Mouse (Mus musculus): ENCODE data around the gene Tm9sf4. TPM values are rescaled to one million over a fixed set of nuclear protein-coding genes. Genes with fewer than 3 reads are reported as not detected.

Tm9sf4 gene
- polyA plus RNA-seq (2014; fragmentation: Nextera tagmentation; extraction: Ambion mirVana) = 86.8 and 93.7 TPM in 2 replicates

- H3K36me3 ChIP-seq (ENCODE audit: control insufficient read depth, insufficient read depth, low read length) = peaks cover 9% of the 10 kb centered on the region; the same call in 1 of the 2 replicates
- DNase-seq (ENCODE audit: low spot score) = peak; percentile 96
- peak; percentile 93 for ATAC-seq (replicated peaks; ENCODE audit: low FRiP score, low TSS enrichment, low read depth)
- WGBS = 12% methylated on average over 32 of the region's 34 CpGs
- H3K4me1 ChIP-seq (replicated peaks; ENCODE audit: control insufficient read depth, insufficient read depth, low read length) = peaks cover 10% of the 10 kb centered on the region
- peak within 1 kb of the TSS; percentile 81 for H3K9ac ChIP-seq (ENCODE audit: low read length)
- no peaks in the 10 kb centered on the region for H3K27me3 ChIP-seq (replicated peaks; ENCODE audit: control insufficient read depth, insufficient read depth, low read length)
- peak within 1 kb of the TSS; percentile 93 for H3K27ac ChIP-seq (ENCODE audit: low read depth)
- H3K4me2 ChIP-seq (ENCODE audit: low read length) = peak within 1 kb of the TSS; percentile 95
- H3K9me3 ChIP-seq (ENCODE audit: control insufficient read depth, low read length) = no peaks in the 10 kb centered on the region
- H3K4me3 ChIP-seq (ENCODE audit: low read depth, low read length) = peak within 1 kb of the TSS; percentile 76
Measured at GRCm38 (mm10) chr2:153160844-153161683, at the start of gene Tm9sf4. Gene Tm9sf4 (plus strand): TSS chr2:153161303.

DNA sequence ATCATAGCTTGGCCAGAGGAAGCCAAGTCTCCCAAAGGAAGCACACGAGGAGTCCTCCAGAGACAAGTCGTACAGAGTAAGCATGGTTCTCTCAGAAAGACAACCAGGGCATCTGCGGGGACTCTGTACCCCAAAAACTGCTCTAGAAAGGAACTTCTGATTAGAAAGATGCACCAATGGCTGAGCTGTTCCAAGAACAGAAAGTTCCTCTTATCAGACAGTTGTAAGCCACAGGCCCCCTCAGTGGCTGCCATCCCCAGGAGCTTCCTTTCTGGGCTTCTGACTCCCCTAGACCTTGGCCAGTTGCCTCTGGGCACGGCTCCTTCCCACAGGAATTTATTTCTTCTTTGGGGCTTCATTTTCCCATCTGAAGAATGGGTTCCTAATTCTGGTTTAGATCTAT, 45.4 kb upstream of the Tm9sf4 start:
- DNase-seq (ENCODE audit: low spot score) (no peak), ATAC-seq (replicated peaks; ENCODE audit: low FRiP score, low TSS enrichment, low read depth) (no peak)
- WGBS = 75% methylated on average over 4 of the region's 4 CpGs
- no peak overlapping the region for H3K27ac ChIP-seq (ENCODE audit: low read depth)
- H3K9me3 ChIP-seq (ENCODE audit: control insufficient read depth, low read length) = no peaks in the 10 kb centered on the region
- no peak overlapping the region for H3K4me2 ChIP-seq (ENCODE audit: low read length)
- no peak overlapping the region for H3K4me3 ChIP-seq (ENCODE audit: low read depth, low read length)
- no peaks in the 10 kb centered on the region for H3K4me1 ChIP-seq (replicated peaks; ENCODE audit: control insufficient read depth, insufficient read depth, low read length)
- no peaks in the 10 kb centered on the region for H3K36me3 ChIP-seq (ENCODE audit: control insufficient read depth, insufficient read depth, low read length)
- peaks cover 13% of the 10 kb centered on the region; the same call in 1 of the 2 replicates for H3K27me3 ChIP-seq (replicated peaks; ENCODE audit: control insufficient read depth, insufficient read depth, low read length)
- no peak overlapping the region for H3K9ac ChIP-seq (ENCODE audit: low read length)

DNA sequence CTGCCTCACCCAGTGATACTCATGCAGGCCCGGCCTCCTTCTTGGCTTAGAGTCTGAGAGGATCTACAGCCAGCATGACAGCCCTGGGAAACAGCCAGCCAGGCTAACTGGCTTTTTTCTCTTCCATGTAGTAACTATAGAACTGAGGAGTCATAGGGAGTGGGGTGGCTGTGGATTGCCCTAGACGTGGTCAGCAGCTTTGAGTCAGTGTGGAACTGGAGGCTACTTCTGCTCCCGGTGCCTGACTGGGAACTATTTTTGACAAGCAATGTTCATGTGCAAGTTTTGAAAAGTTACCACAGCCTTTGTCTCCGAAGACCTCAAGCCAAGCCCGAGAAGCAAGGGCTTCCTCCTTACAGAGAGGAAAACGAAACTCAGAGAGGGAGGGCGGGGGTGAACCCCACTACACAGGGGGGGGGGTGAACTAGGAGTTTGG, 44.0 kb upstream of the Tm9sf4 start:
- H3K4me3 ChIP-seq (ENCODE audit: low read depth, low read length) = no peak overlapping the region
- H3K9ac ChIP-seq (ENCODE audit: low read length) = no peak overlapping the region
- ATAC-seq (replicated peaks; ENCODE audit: low FRiP score, low TSS enrichment, low read depth) = no peak
- WGBS = 81% methylated on average over 7 of the region's 7 CpGs
- H3K4me2 ChIP-seq (ENCODE audit: low read length) = no peak overlapping the region
- H3K4me1 ChIP-seq (replicated peaks; ENCODE audit: control insufficient read depth, insufficient read depth, low read length) = no peaks in the 10 kb centered on the region
- no peaks in the 10 kb centered on the region for H3K36me3 ChIP-seq (ENCODE audit: control insufficient read depth, insufficient read depth, low read length)
- H3K27ac ChIP-seq (ENCODE audit: low read depth) = no peak overlapping the region
- no peaks in the 10 kb centered on the region for H3K9me3 ChIP-seq (ENCODE audit: control insufficient read depth, low read length)
- H3K27me3 ChIP-seq (replicated peaks; ENCODE audit: control insufficient read depth, insufficient read depth, low read length) = 0 out of 2 replicates have a peak, but pooled peaks cover 3% of the 10 kb centered on the region
- DNase-seq (ENCODE audit: low spot score) = no peak

DNA sequence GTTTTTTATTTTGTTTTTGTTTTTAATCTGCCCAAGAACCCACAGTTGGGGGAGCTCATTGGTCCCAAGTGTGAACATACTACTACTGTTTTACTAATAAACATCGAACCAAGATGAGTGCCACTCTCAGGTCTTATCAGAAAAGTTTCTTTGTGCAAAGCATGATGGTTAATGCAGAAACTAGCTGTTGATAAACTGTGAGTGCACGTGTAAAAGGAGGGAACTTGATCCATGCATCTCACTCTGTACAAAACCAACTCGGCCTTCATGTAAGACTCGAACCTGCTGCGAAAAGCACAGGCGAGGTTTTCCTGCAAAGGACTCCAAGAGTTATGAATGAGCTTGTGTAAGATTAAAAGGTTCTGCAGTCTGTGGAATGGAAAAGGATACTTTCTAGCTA, 41.6 kb upstream of the Tm9sf4 start:
- ATAC-seq (replicated peaks; ENCODE audit: low FRiP score, low TSS enrichment, low read depth) = no peak
- WGBS = 85% methylated on average over 6 of the region's 6 CpGs

GRCm38 (mm10) chr2:153120126-153120525, 41.0 kb upstream of the Tm9sf4 start:
- no peaks in the 10 kb centered on the region for H3K4me1 ChIP-seq (replicated peaks; ENCODE audit: control insufficient read depth, insufficient read depth, low read length)
- no peaks in the 10 kb centered on the region for H3K27me3 ChIP-seq (replicated peaks; ENCODE audit: control insufficient read depth, insufficient read depth, low read length)
- WGBS = 65% methylated on average over 8 of the region's 8 CpGs
- no peaks in the 10 kb centered on the region for H3K9me3 ChIP-seq (ENCODE audit: control insufficient read depth, low read length)
- ATAC-seq (replicated peaks; ENCODE audit: low FRiP score, low TSS enrichment, low read depth) = no peak
- no peak overlapping the region for H3K4me3 ChIP-seq (ENCODE audit: low read depth, low read length)
- H3K27ac ChIP-seq (ENCODE audit: low read depth) = no peak overlapping the region
- DNase-seq (ENCODE audit: low spot score) = no peak
- no peaks in the 10 kb centered on the region for H3K36me3 ChIP-seq (ENCODE audit: control insufficient read depth, insufficient read depth, low read length)
- H3K4me2 ChIP-seq (ENCODE audit: low read length) = no peak overlapping the region
- H3K9ac ChIP-seq (ENCODE audit: low read length) = no peak overlapping the region

More for the DNA sequence above, 41.6 kb upstream of the Tm9sf4 start:
- no peaks in the 10 kb centered on the region for H3K4me1 ChIP-seq (replicated peaks; ENCODE audit: control insufficient read depth, insufficient read depth, low read length)
- no peak overlapping the region for H3K27ac ChIP-seq (ENCODE audit: low read depth)
- H3K4me3 ChIP-seq (ENCODE audit: low read depth, low read length) = no peak overlapping the region
- no peak for DNase-seq (ENCODE audit: low spot score)
- no peaks in the 10 kb centered on the region for H3K36me3 ChIP-seq (ENCODE audit: control insufficient read depth, insufficient read depth, low read length)
- H3K9ac ChIP-seq (ENCODE audit: low read length) = no peak overlapping the region
- no peaks in the 10 kb centered on the region for H3K27me3 ChIP-seq (replicated peaks; ENCODE audit: control insufficient read depth, insufficient read depth, low read length)
- H3K4me2 ChIP-seq (ENCODE audit: low read length) = no peak overlapping the region
- H3K9me3 ChIP-seq (ENCODE audit: control insufficient read depth, low read length) = no peaks in the 10 kb centered on the region

GRCm38 (mm10) chr2:153121821-153122615, 39.1 kb upstream of the Tm9sf4 start:
- ATAC-seq (replicated peaks; ENCODE audit: low FRiP score, low TSS enrichment, low read depth) = no peak
- Histone ChIP-seq H3K9ac (ENCODE audit: low read length) (no peak overlapping the region), H3K36me3 (ENCODE audit: control insufficient read depth, insufficient read depth, low read length) (no peaks in the 10 kb centered on the region), H3K4me2 (ENCODE audit: low read length) (no peak overlapping the region), H3K27ac (ENCODE audit: low read depth) (no peak overlapping the region), H3K4me1 (replicated peaks; ENCODE audit: control insufficient read depth, insufficient read depth, low read length) (no peaks in the 10 kb centered on the region), H3K4me3 (ENCODE audit: low read depth, low read length) (no peak overlapping the region), H3K9me3 (ENCODE audit: control insufficient read depth, low read length) (no peaks in the 10 kb centered on the region), H3K27me3 (replicated peaks; ENCODE audit: control insufficient read depth, insufficient read depth, low read length) (no peaks in the 10 kb centered on the region)
- WGBS = 72% methylated on average over 8 of the region's 8 CpGs
- DNase-seq (ENCODE audit: low spot score) = no peak

DNA sequence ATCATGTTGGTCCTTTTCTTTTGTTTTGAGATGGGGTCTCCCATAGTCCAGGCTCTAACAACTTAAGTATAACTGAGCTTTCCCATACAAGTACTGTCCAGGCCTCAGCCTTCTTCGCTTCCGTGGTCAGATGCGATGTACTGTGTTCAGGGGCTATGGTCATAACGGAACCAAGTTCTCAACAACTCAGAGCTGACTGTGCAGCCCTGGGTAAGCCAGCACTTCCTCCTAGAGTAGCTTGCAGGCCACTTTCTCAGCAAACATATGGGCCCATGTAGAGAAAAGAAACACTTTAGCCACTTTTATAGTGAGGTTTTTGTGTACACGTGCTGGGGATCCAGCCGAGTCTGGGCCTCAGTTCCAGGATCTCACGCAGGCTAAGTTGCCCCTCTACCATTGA, 38.4 kb upstream of the Tm9sf4 start:
- H3K27me3 ChIP-seq (replicated peaks; ENCODE audit: control insufficient read depth, insufficient read depth, low read length) = no peaks in the 10 kb centered on the region
- no peak overlapping the region for H3K4me2 ChIP-seq (ENCODE audit: low read length)
- ATAC-seq (replicated peaks; ENCODE audit: low FRiP score, low TSS enrichment, low read depth) (no peak), DNase-seq (ENCODE audit: low spot score) (no peak)
- no peaks in the 10 kb centered on the region for H3K9me3 ChIP-seq (ENCODE audit: control insufficient read depth, low read length)
- no peak overlapping the region for H3K4me3 ChIP-seq (ENCODE audit: low read depth, low read length)
- WGBS = 92% methylated on average over 7 of the region's 7 CpGs
- H3K4me1 ChIP-seq (replicated peaks; ENCODE audit: control insufficient read depth, insufficient read depth, low read length) = no peaks in the 10 kb centered on the region
- no peak overlapping the region for H3K27ac ChIP-seq (ENCODE audit: low read depth)
- H3K36me3 ChIP-seq (ENCODE audit: control insufficient read depth, insufficient read depth, low read length) = no peaks in the 10 kb centered on the region
- no peak overlapping the region for H3K9ac ChIP-seq (ENCODE audit: low read length)

DNA sequence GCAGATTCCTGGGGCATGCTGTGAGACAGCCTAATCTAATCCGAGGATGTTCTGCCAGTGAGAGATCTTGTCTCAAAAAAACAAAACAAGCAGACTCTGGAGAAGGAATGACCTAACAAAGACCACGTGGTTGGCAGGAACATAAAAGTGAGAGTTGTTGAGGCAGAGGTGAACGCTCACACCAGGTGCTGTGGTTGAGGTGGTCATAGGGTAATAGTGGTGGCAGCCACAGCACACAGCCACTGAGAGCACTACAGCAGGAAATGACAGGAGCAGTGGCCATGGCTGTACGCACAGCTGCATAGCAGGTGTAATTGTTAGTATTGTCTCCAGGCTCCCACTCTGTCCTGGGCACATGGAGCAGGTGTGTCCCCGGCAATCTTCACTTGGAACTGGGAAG, 35.2 kb upstream of the Tm9sf4 start:
- Histone ChIP-seq H3K9me3 (ENCODE audit: control insufficient read depth, low read length) (no peaks in the 10 kb centered on the region), H3K27me3 (replicated peaks; ENCODE audit: control insufficient read depth, insufficient read depth, low read length) (no peaks in the 10 kb centered on the region), H3K36me3 (ENCODE audit: control insufficient read depth, insufficient read depth, low read length) (no peaks in the 10 kb centered on the region), H3K4me2 (ENCODE audit: low read length) (no peak overlapping the region), H3K4me3 (ENCODE audit: low read depth, low read length) (no peak overlapping the region), H3K27ac (ENCODE audit: low read depth) (no peak overlapping the region), H3K9ac (ENCODE audit: low read length) (no peak overlapping the region), H3K4me1 (replicated peaks; ENCODE audit: control insufficient read depth, insufficient read depth, low read length) (no peaks in the 10 kb centered on the region)
- DNase-seq (ENCODE audit: low spot score) = no peak
- 46% methylated on average over 5 of the region's 5 CpGs for WGBS
- no peak for ATAC-seq (replicated peaks; ENCODE audit: low FRiP score, low TSS enrichment, low read depth)
